Mouse (Mus musculus): ENCODE results near the gene Bora. TPM values are rescaled to one million over a fixed set of nuclear protein-coding genes. Genes with fewer than 3 reads are reported as not detected.

Bora gene
- 8.6 and 8.8 TPM in 2 replicates for polyA plus RNA-seq (2015; fragmentation: Nextera tagmentation; extraction: Ambion mirVana)

GRCm38 (mm10) chr14:99046031-99046781 lies at the start of gene Bora, which contains the start of gene Mzt1:
Gene Bora (plus strand): TSS chr14:99046222.
Gene Mzt1 (minus strand): TSS chr14:99046134.

DNA sequence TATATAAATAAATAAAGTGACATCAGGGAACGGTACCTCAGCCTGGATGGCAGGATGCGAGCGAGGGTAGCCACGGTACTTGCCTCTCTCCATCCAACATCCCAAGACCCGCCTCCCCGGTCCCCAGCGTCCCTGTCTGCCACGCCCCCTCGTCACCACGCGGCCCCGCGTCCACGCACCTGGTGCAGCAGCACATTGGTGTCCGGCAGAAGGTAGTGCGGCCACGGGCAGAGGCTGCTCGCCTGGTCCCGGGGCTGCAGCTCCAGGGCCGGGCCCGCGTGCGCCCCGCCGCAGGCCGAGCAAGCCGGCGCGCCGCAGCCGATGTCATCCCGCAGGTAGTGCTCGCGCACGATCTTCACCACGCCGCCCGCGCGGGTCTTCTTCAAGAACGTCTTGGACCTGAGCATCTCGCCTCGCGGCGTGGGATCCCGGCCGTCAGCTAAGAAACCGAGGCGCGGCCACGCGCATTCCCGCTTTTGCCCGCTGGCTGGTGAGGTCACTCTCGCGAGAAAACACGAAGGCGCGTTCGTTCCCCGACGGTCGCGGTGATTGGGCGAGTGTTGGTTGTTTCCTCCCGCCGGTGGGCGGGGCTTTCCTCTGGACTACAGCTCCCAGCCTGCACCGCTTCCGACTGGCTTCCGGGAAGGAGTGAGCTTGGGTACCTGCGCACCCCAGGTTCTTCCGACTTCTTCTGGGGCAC lies 53.4 kb downstream of the Bora start, which contains the start of the genes Pibf1 and Dis3:
TSS of gene Pibf1 (plus strand) at position 158 of the 700 bp plus-strand sequence.
TSS of gene Dis3 (minus strand) at position 504 of the 700 bp plus-strand sequence.

Other genes with a start within 250 kb of the Bora start
- gene Rpl36a-ps1, start 51.9 kb upstream of the Bora start, polyA plus RNA-seq (2015; fragmentation: Nextera tagmentation; extraction: Ambion mirVana): 0.61 and 0.83 TPM in 2 replicates
- 84.5 and 96.5 TPM in 2 replicates for gene Mzt1, start 88 bp upstream of the Bora start, polyA plus RNA-seq (2015; fragmentation: Nextera tagmentation; extraction: Ambion mirVana)
- 13.6 and 14.5 TPM in 2 replicates for gene Pibf1, start 53.2 kb downstream of the Bora start, polyA plus RNA-seq (2015; fragmentation: Nextera tagmentation; extraction: Ambion mirVana)
- gene Dis3, start 53.5 kb downstream of the Bora start, polyA plus RNA-seq (2015; fragmentation: Nextera tagmentation; extraction: Ambion mirVana): 20.8 and 21.5 TPM in 2 replicates